Mouse (Mus musculus): ENCODE results near the gene Arfrp1.

- TF ChIP-seq USF1 (IDR thresholded peaks at IDR 0.05; ENCODE audit: low read depth): no peak
- TF ChIP-seq POLR2A (IDR thresholded peaks at IDR 0.05; ENCODE audit: insufficient read length, low read depth): no peak
- no peak for TF ChIP-seq TCF12 (IDR thresholded peaks at IDR 0.05; ENCODE audit: insufficient read depth, poor library complexity, severe bottlenecking)
- no peak for TF ChIP-seq REST (IDR thresholded peaks at IDR 0.05; ENCODE audit: insufficient read depth, insufficient read length)
- no peak for TF ChIP-seq MYOD1 (IDR thresholded peaks at IDR 0.05; ENCODE audit: control insufficient read depth in 1 of 3, insufficient read length in 2 of 3, low read depth in 2 of 3)
- TF ChIP-seq E2F4 (IDR thresholded peaks at IDR 0.05; ENCODE audit: insufficient read depth): no peak
- TF ChIP-seq CEBPB (IDR thresholded peaks at IDR 0.05; ENCODE audit: insufficient read depth, poor library complexity, severe bottlenecking): no peak
- no peak for TF ChIP-seq MYOG (IDR thresholded peaks at IDR 0.05; ENCODE audit: control insufficient read depth in 1 of 3, insufficient read depth in 1 of 3, insufficient read length in 2 of 3, low read depth in 2 of 3)
- no peak for TF ChIP-seq MAX (IDR thresholded peaks at IDR 0.05; ENCODE audit: low read depth)
- no peak for TF ChIP-seq POLR2AphosphoS2 (IDR thresholded peaks at IDR 0.05; ENCODE audit: insufficient read length, low read depth)
These were observed 10.6 kb upstream of the Arfrp1 start for GRCm38 (mm10) chr2:181375787-181376186.
